Mouse (Mus musculus): ENCODE measurements around the gene Srprb. TPM values are rescaled to one million over a fixed set of nuclear protein-coding genes. Genes with fewer than 3 reads are reported as not detected.

The Srprb gene
- total and polyA plus RNA-seq, 2 experiments from 2014 or later = 44.5 to 52.5 TPM

DNA sequence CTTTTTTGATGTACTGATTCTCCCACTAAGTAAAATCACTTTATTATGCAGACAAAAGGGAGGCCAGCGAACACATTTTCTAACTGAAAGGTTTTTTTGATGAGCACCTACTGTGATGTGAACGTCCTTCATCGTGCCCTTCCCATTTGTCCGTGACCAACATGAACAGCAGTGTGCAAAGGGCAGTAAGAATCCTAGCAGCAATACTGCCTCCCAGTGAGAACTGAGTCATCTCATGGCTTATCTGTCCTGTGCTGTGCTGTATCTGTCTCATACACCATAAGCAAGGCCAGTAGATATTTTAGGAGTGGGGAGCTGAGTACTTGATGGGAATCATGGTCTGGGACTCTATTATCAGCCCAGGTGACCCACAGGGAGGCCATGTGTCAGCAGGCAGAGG is 13.5 kb downstream of the Srprb start:
- Histone ChIP-seq H3K36me3 (ENCODE audit: insufficient read depth, low read length) (peaks cover 18% of the 10 kb centered on the region), H3K9ac (replicated peaks; ENCODE audit: low read length, poor library complexity, severe bottlenecking) (no peak overlapping the region), H3K27ac (ENCODE audit: low read depth, low read length) (no peak overlapping the region), H3K27me3 (ENCODE audit: insufficient read depth, low read length) (no peaks in the 10 kb centered on the region), H3K4me2 (ENCODE audit: low read depth, low read length, poor library complexity, severe bottlenecking) (no peak overlapping the region), H3K9me3 (ENCODE audit: low read length) (no peaks in the 10 kb centered on the region), H3K4me3 (ENCODE audit: low read depth, low read length) (no peak overlapping the region), H3K4me1 (ENCODE audit: insufficient read depth, low read length) (no peaks in the 10 kb centered on the region)
- ATAC-seq (ENCODE audit: low FRiP score) (no peak), DNase-seq (ENCODE audit: low spot score) (no peak)
- no peak for TF ChIP-seq CTCF (IDR thresholded peaks at IDR 0.05)
- WGBS = 67% methylated on average over 4 of the region's 4 CpGs

DNA sequence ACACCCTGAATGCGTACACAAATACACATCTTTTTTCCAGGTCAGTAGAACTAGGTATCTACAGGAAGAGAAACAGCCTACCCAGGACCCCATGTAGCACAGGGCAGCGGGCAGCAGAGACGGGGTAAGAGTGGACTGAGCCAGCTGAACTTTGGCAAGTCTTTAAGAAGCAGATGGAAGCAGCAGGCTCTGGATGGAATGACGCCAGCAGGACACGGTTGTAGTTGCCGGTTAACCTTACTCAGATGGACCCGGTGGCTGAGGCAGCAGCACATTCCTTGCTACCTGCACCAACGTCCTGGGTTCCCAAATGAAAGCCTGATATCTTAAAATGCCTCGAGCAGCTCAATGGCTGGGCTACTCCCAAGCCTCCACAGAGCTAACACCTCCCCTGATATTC is 15.2 kb downstream of the Srprb start:
- TF ChIP-seq CTCF (IDR thresholded peaks at IDR 0.05) = no peak
- H3K27ac ChIP-seq (ENCODE audit: low read depth, low read length) = no peak overlapping the region
- H3K9me3 ChIP-seq (ENCODE audit: low read length) = no peaks in the 10 kb centered on the region
- WGBS = 61% methylated on average over 9 of the region's 9 CpGs
- H3K4me3 ChIP-seq (ENCODE audit: low read depth, low read length) = no peak overlapping the region
- DNase-seq (ENCODE audit: low spot score) (peak; percentile 63), ATAC-seq (ENCODE audit: low FRiP score) (no peak)
- H3K9ac ChIP-seq (replicated peaks; ENCODE audit: low read length, poor library complexity, severe bottlenecking) = no peak overlapping the region
- no peaks in the 10 kb centered on the region for H3K27me3 ChIP-seq (ENCODE audit: insufficient read depth, low read length)
- no peak overlapping the region for H3K4me2 ChIP-seq (ENCODE audit: low read depth, low read length, poor library complexity, severe bottlenecking)
- peaks cover 16% of the 10 kb centered on the region for H3K36me3 ChIP-seq (ENCODE audit: insufficient read depth, low read length)
- H3K4me1 ChIP-seq (ENCODE audit: insufficient read depth, low read length) = no peaks in the 10 kb centered on the region

DNA sequence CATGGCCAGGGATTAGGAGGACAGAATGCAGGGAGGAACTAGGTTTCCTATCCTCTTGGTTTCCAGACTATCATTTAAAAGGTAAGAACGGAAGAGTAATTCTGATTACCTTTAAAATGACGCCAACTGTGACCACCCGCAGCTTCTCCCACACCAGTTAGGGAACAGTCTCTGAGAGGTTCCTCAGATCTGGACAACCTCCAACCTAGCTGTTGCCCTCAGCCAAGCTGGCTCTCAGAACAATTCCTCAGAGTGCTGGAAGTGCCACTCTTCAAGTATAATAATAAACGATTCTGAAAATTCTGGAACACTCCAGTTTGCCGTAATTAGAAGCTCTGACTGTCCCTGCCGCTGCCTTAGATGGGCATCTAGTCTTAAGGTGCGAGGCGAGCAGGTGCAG is 16.0 kb downstream of the Srprb start:
- TF ChIP-seq CTCF (IDR thresholded peaks at IDR 0.05) = no peak
- no peak overlapping the region for H3K4me2 ChIP-seq (ENCODE audit: low read depth, low read length, poor library complexity, severe bottlenecking)
- no peaks in the 10 kb centered on the region for H3K9me3 ChIP-seq (ENCODE audit: low read length)
- 90% methylated on average over 8 of the region's 8 CpGs for WGBS
- H3K27me3 ChIP-seq (ENCODE audit: insufficient read depth, low read length) = no peaks in the 10 kb centered on the region
- peaks cover 16% of the 10 kb centered on the region for H3K36me3 ChIP-seq (ENCODE audit: insufficient read depth, low read length)
- no peak overlapping the region for H3K4me3 ChIP-seq (ENCODE audit: low read depth, low read length)
- H3K9ac ChIP-seq (replicated peaks; ENCODE audit: low read length, poor library complexity, severe bottlenecking) = no peak overlapping the region
- DNase-seq (ENCODE audit: low spot score) (no peak), ATAC-seq (ENCODE audit: low FRiP score) (no peak)
- no peak overlapping the region for H3K27ac ChIP-seq (ENCODE audit: low read depth, low read length)
- H3K4me1 ChIP-seq (ENCODE audit: insufficient read depth, low read length) = no peaks in the 10 kb centered on the region

DNA sequence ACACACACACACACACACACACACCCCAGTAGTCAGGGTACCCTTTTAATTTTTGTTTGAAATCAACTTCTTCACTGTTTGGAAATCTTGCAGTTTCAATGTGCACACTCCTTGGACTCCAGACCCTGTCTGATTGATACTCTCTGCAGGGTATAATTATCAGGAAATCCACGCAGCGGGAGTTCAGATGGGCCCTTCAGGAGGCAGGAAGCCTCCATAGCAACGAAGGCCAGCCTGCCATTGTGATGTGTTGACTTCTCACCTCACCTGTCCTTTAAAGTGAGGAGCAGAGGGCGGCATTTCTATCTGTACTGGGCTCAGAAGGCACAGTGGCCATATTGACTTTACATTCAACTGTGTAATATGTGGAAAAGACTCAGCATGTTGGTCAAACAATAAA is 17.1 kb downstream of the Srprb start:
- TF ChIP-seq CTCF (IDR thresholded peaks at IDR 0.05) = no peak
- ATAC-seq (ENCODE audit: low FRiP score) = no peak

DNA sequence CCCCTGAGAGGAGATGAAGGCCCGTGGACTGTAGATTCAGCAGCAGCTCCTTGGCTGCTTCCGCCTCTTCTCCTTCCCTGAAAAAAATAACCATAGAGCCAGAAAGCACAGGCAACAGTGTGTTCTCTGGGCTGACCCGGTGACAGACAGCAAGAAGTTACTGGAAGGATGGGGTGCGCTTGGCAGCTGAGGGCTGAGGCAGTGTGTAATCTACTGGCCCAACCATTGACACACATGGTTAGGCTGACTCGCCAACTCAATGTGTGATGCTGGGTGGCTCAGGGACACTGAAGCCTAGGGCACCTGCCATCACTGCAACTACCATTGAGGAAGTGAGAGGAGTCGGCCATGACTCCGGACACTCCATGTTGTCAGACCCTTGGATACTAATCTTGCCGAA is 20.1 kb downstream of the Srprb start:
- ATAC-seq (ENCODE audit: low FRiP score) (no peak), DNase-seq (ENCODE audit: low spot score) (no peak)
- Histone ChIP-seq H3K4me3 (ENCODE audit: low read depth, low read length) (no peak overlapping the region), H3K27me3 (ENCODE audit: insufficient read depth, low read length) (no peaks in the 10 kb centered on the region), H3K9ac (replicated peaks; ENCODE audit: low read length, poor library complexity, severe bottlenecking) (no peak overlapping the region), H3K36me3 (ENCODE audit: insufficient read depth, low read length) (peaks cover 19% of the 10 kb centered on the region), H3K9me3 (ENCODE audit: low read length) (no peaks in the 10 kb centered on the region), H3K4me2 (ENCODE audit: low read depth, low read length, poor library complexity, severe bottlenecking) (no peak overlapping the region), H3K4me1 (ENCODE audit: insufficient read depth, low read length) (no peaks in the 10 kb centered on the region), H3K27ac (ENCODE audit: low read depth, low read length) (no peak overlapping the region)
- WGBS = 85% methylated on average over 8 of the region's 8 CpGs
- TF ChIP-seq CTCF (IDR thresholded peaks at IDR 0.05) = no peak

More for the DNA sequence above, 17.1 kb downstream of the Srprb start:
- Histone ChIP-seq H3K27ac (ENCODE audit: low read depth, low read length) (no peak overlapping the region), H3K9ac (replicated peaks; ENCODE audit: low read length, poor library complexity, severe bottlenecking) (no peak overlapping the region), H3K36me3 (ENCODE audit: insufficient read depth, low read length) (peaks cover 10% of the 10 kb centered on the region), H3K4me1 (ENCODE audit: insufficient read depth, low read length) (no peaks in the 10 kb centered on the region), H3K27me3 (ENCODE audit: insufficient read depth, low read length) (no peaks in the 10 kb centered on the region), H3K4me3 (ENCODE audit: low read depth, low read length) (no peak overlapping the region), H3K9me3 (ENCODE audit: low read length) (no peaks in the 10 kb centered on the region), H3K4me2 (ENCODE audit: low read depth, low read length, poor library complexity, severe bottlenecking) (no peak overlapping the region)
- DNase-seq (ENCODE audit: low spot score) = no peak
- WGBS = 74% methylated on average over 4 of the region's 4 CpGs

DNA sequence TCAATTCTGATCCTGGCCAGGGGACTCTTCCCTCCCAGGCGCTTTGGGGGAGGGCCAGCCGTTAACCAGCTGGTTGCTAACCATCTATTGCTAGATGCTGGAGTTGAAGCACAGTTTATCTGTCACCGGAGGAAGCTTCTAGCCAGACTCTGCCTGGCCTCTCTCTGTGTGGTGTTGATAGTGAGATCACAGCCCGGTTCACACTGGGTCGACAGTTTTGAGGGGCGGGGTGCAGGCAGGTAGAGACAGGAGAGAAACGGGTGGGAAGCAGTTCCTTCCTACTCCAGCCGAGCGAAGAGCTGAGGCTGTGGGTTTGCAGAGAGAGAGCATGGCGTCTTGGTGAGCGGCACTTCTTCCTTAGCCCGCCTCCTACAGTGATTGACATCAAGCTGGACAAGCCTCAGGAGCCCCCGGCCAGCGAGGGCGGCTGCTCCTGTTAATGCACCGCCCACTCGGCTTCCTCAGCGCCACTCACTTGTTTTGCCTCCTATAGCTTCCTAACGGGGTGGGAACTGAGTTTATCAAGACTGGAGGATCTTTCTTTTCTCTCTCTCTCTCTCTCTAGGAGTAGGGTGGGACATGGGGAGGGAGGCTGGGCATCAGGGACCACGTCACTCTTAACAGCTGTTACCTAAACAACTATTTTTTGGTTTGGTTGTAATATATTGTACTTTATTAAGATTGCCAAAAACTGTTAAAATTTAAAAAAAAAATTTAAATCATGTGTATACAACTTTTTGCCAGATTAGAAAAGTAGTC is 21.0 kb downstream of the Srprb start:
- Histone ChIP-seq H3K4me1 (ENCODE audit: insufficient read depth, low read length) (no peaks in the 10 kb centered on the region), H3K4me3 (ENCODE audit: low read depth, low read length) (no peak overlapping the region), H3K9ac (replicated peaks; ENCODE audit: low read length, poor library complexity, severe bottlenecking) (no peak overlapping the region), H3K4me2 (ENCODE audit: low read depth, low read length, poor library complexity, severe bottlenecking) (peak overlapping the region; percentile 25; the same call in 1 of the 2 replicates), H3K27me3 (ENCODE audit: insufficient read depth, low read length) (no peaks in the 10 kb centered on the region), H3K9me3 (ENCODE audit: low read length) (no peaks in the 10 kb centered on the region), H3K27ac (ENCODE audit: low read depth, low read length) (no peak overlapping the region), H3K36me3 (ENCODE audit: insufficient read depth, low read length) (peaks cover 19% of the 10 kb centered on the region)
- no peak for TF ChIP-seq CTCF (IDR thresholded peaks at IDR 0.05)
- WGBS = 9% methylated on average over 20 of the region's 20 CpGs
- ATAC-seq (ENCODE audit: low FRiP score) (0 out of 2 replicates have a peak, but pooled peaks have one; percentile 38), DNase-seq (ENCODE audit: low spot score) (peak; percentile 83)
